Mouse (Mus musculus) midbrain, embryonic 16.5 days (tissue): Measurements from ENCODE around the gene Oaz3. TPM values are rescaled to one million over a fixed set of nuclear protein-coding genes. Genes with fewer than 3 reads are reported as not detected.

Experiments used
- ATAC-seq: fragments of 200-750 bp; cut with Nextera tagmentation; 2 replicates; pipeline ENCODE4 v1.8.0; 2017; ENCODE audit warnings: moderate TSS enrichment
- H3K27ac ChIP-seq: fragments of 300-500 bp; sonication (generic); 2 replicates; pipeline ENCODE4 v1.5.1; 2014; ENCODE audit warnings: mild to moderate bottlenecking, low read length, mixed read lengths
- H3K27me3 ChIP-seq: fragments of 300-500 bp; sonication (generic); 2 replicates; pipeline ENCODE4 v1.6.1; 2014; ENCODE audit warnings: low read depth, low read length, mixed read lengths; ENCODE audit not compliant: control insufficient read depth, insufficient read depth
- H3K36me3 ChIP-seq: fragments of 300-500 bp; sonication (generic); 2 replicates; pipeline ENCODE4 v1.6.1; 2014; ENCODE audit warnings: mild to moderate bottlenecking, low read length, moderate library complexity, mixed read lengths; ENCODE audit not compliant: control insufficient read depth, insufficient read depth
- H3K4me1 ChIP-seq: fragments of 300-500 bp; sonication (generic); 2 replicates; pipeline ENCODE4 v1.6.1; 2014; ENCODE audit warnings: mild to moderate bottlenecking, low read length, mixed read lengths; ENCODE audit not compliant: control insufficient read depth, insufficient read depth
- H3K4me2 ChIP-seq: fragments of 300-500 bp; sonication (generic); 2 replicates; pipeline ENCODE4 v1.6.1; 2014; ENCODE audit warnings: mild to moderate bottlenecking, low read length, mixed read lengths
- H3K4me3 ChIP-seq: fragments of 300-500 bp; sonication (generic); 2 replicates; pipeline ENCODE4 v1.5.1; 2014; ENCODE audit warnings: low read depth, mild to moderate bottlenecking, low read length, moderate library complexity, mixed read lengths
- H3K9ac ChIP-seq: fragments of 300-500 bp; sonication (generic); 2 replicates; pipeline ENCODE4 v1.6.1; 2014; ENCODE audit warnings: low read depth, low read length, mixed read lengths
- H3K9me3 ChIP-seq: fragments of 300-500 bp; sonication (generic); replicated peaks from 2 replicates; pipeline ENCODE4 v1.6.1; 2014; ENCODE audit warnings: mild to moderate bottlenecking, low read length, mixed read lengths; ENCODE audit not compliant: control insufficient read depth, poor library complexity, severe bottlenecking
- WGBS: fragments of 180-500 bp; shearing (Covaris S2); extraction: QIAGEN DNeasy Blood & Tissue Kit; methylation state at CpG from one replicate; pipeline ENCODE4 v1.1.7; 2014; 5-methylcytosine and 5-hydroxymethylcytosine counted together
- polyA plus RNA-seq: library from polyadenylated mRNA; unstranded; fragments of >200 nt; fragmentation: Nextera tagmentation; extraction: Ambion mirVana; gene quantifications from 2 replicates; pipeline ENCODE4 v1.2.1, GENCODE M21; 2015

The Oaz3 gene
- 1.5 TPM in 2 replicates for polyA plus RNA-seq

- Histone ChIP-seq H3K4me2 (peak within 1 kb of the TSS; percentile 75), H3K27me3 (peaks cover 5% of the 10 kb centered on the region; the same call in 1 of the 2 replicates), H3K4me1 (peaks cover 9% of the 10 kb centered on the region), H3K4me3 (peak within 1 kb of the TSS; percentile 91), H3K9ac (peak within 1 kb of the TSS; percentile 93), H3K9me3 (no peaks in the 10 kb centered on the region), H3K36me3 (peaks cover 27% of the 10 kb centered on the region), H3K27ac (peak within 1 kb of the TSS; percentile 72)
- ATAC-seq, result no peak
- WGBS, result 2% methylated on average over 22 of the region's 24 CpGs
Measured at GRCm38 (mm10) chr3:94443597-94443964, at the start of gene Oaz3. Oaz3 (minus strand) TSS chr3:94443915.

GRCm38 (mm10) chr3:94487581-94487980 lies 43.9 kb upstream of the Oaz3 start:
- ATAC-seq, result no peak
- 77% methylated on average over 6 of the region's 6 CpGs for WGBS
- peaks cover 29% of the 10 kb centered on the region for H3K36me3 ChIP-seq
- H3K27me3 ChIP-seq, result no peaks in the 10 kb centered on the region
- peak overlapping the region; percentile 25; the same call in 1 of the 2 replicates for H3K27ac ChIP-seq
- H3K9ac ChIP-seq, result no peak overlapping the region
- H3K4me3 ChIP-seq, result no peak overlapping the region
- no peaks in the 10 kb centered on the region for H3K9me3 ChIP-seq
- H3K4me1 ChIP-seq, result peaks cover 41% of the 10 kb centered on the region
- H3K4me2 ChIP-seq, result no peak overlapping the region

- H3K9ac ChIP-seq, result no peak overlapping the region
- peaks cover 25% of the 10 kb centered on the region for H3K36me3 ChIP-seq
- ATAC-seq, result no peak
- H3K4me3 ChIP-seq, result no peak overlapping the region
- H3K4me1 ChIP-seq, result peaks cover 57% of the 10 kb centered on the region
- H3K9me3 ChIP-seq, result no peaks in the 10 kb centered on the region
- no peaks in the 10 kb centered on the region for H3K27me3 ChIP-seq
- 43% methylated on average over 7 of the region's 7 CpGs for WGBS
- H3K4me2 ChIP-seq, result no peak overlapping the region
- H3K27ac ChIP-seq, result peak overlapping the region; percentile 80
Measured at GRCm38 (mm10) chr3:94485922-94486321, 42.2 kb upstream of the Oaz3 start.

- H3K4me1 ChIP-seq, result peaks cover 69% of the 10 kb centered on the region
- peak; percentile 89 for ATAC-seq
- no peaks in the 10 kb centered on the region for H3K9me3 ChIP-seq
- 2% methylated on average over 20 of the region's 20 CpGs for WGBS
- peak overlapping the region; percentile 48 for H3K4me2 ChIP-seq
- H3K27ac ChIP-seq, result peak overlapping the region; percentile 80
- peak overlapping the region; percentile 13 for H3K4me3 ChIP-seq
- H3K36me3 ChIP-seq, result peaks cover 22% of the 10 kb centered on the region
- H3K9ac ChIP-seq, result peak overlapping the region; percentile 27
- H3K27me3 ChIP-seq, result no peaks in the 10 kb centered on the region
Measured at GRCm38 (mm10) chr3:94483790-94484439, 40.2 kb upstream of the Oaz3 start.

GRCm38 (mm10) chr3:94482764-94483385 lies 39.2 kb upstream of the Oaz3 start:
- WGBS, result 83% methylated on average over 17 of the region's 17 CpGs
- H3K9me3 ChIP-seq, result no peaks in the 10 kb centered on the region
- H3K36me3 ChIP-seq, result peaks cover 14% of the 10 kb centered on the region
- no peak for ATAC-seq
- H3K4me3 ChIP-seq, result no peak overlapping the region
- H3K27me3 ChIP-seq, result no peaks in the 10 kb centered on the region
- H3K27ac ChIP-seq, result peak overlapping the region; percentile 71
- H3K9ac ChIP-seq, result no peak overlapping the region; the same call in 1 of the 2 replicates
- H3K4me1 ChIP-seq, result peaks cover 69% of the 10 kb centered on the region
- H3K4me2 ChIP-seq, result no peak overlapping the region

GRCm38 (mm10) chr3:94481429-94481828 lies 37.7 kb upstream of the Oaz3 start:
- Histone ChIP-seq H3K9ac (no peak overlapping the region), H3K27ac (0 out of 2 replicates have a peak overlapping the region, but pooled peaks have one; percentile 4), H3K27me3 (no peaks in the 10 kb centered on the region), H3K4me2 (no peak overlapping the region; the same call in 1 of the 2 replicates), H3K4me3 (no peak overlapping the region), H3K9me3 (no peaks in the 10 kb centered on the region), H3K4me1 (peaks cover 70% of the 10 kb centered on the region), H3K36me3 (peaks cover 2% of the 10 kb centered on the region; the same call in 1 of the 2 replicates)
- WGBS, result 63% methylated on average over 4 of the region's 4 CpGs
- ATAC-seq, result no peak

GRCm38 (mm10) chr3:94480291-94480884 lies 36.7 kb upstream of the Oaz3 start, which contains the start of gene Riiad1:
Riiad1 (minus strand) TSS chr3:94480341.
- H3K27ac ChIP-seq, result peak within 1 kb of the TSS; percentile 91; the same call in 1 of the 2 replicates
- WGBS, result 12% methylated on average over 16 of the region's 16 CpGs
- H3K36me3 ChIP-seq, result no peaks in the 10 kb centered on the region

GRCm38 (mm10) chr3:94479564-94479963 lies 35.8 kb upstream of the Oaz3 start:
- WGBS, result 12% methylated on average over 11 of the region's 11 CpGs
- no peak overlapping the region for H3K27ac ChIP-seq
- no peak for ATAC-seq

More at GRCm38 (mm10) chr3:94480291-94480884, 36.7 kb upstream of the Oaz3 start, which contains the start of gene Riiad1:
- no peaks in the 10 kb centered on the region for H3K27me3 ChIP-seq
- H3K4me2 ChIP-seq, result peak within 1 kb of the TSS; percentile 73
- peaks cover 61% of the 10 kb centered on the region for H3K4me1 ChIP-seq
- no peaks in the 10 kb centered on the region for H3K9me3 ChIP-seq
- peak within 1 kb of the TSS; percentile 84 for H3K9ac ChIP-seq
- H3K4me3 ChIP-seq, result peak within 1 kb of the TSS; percentile 57
- ATAC-seq, result no peak

More at GRCm38 (mm10) chr3:94479564-94479963, 35.8 kb upstream of the Oaz3 start:
- Histone ChIP-seq H3K36me3 (no peaks in the 10 kb centered on the region), H3K27me3 (no peaks in the 10 kb centered on the region), H3K9me3 (no peaks in the 10 kb centered on the region), H3K4me1 (peaks cover 53% of the 10 kb centered on the region), H3K4me2 (peak overlapping the region; percentile 73), H3K9ac (peak overlapping the region; percentile 84), H3K4me3 (peak overlapping the region; percentile 57)
